Mouse (Mus musculus): Measurements from ENCODE around the gene Cnpy3. TPM values are rescaled to one million over a fixed set of nuclear protein-coding genes. Genes with fewer than 3 reads are reported as not detected.

Cnpy3 gene
- total RNA-seq, 2 experiments from 2014 or later = 66.6 TPM

GRCm38 (mm10) chr17:46699245-46699644 lies 52.8 kb downstream of the Cnpy3 start:
- DNase-seq (ENCODE audit: low spot score in 2 of 2) = no peak
- intact Hi-C loops (cut with DNase I) = no loop called here

DNA sequence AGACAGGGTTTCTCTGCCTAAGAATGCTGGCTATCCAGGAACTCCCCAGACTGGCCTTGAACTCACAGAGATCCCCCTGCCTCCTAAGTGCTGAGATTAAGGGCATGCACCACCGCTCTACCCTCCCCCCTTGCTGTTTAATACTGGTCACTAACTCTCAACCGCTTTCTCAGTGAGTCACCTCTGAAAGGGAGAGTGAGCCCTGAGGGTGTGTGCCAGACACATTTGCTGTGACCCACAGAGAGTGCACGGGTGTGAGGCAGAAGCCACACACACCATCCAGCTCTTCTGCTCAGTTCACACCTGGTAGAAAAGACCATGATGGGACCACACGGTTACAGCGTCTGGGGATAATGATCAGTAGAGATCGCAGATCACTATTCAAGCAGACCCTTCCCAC lies 53.5 kb downstream of the Cnpy3 start:
- intact Hi-C loops (cut with DNase I) = no loop called here
- DNase-seq (ENCODE audit: low spot score in 2 of 2) = no peak

GRCm38 (mm10) chr17:46694517-46695063 lies 57.4 kb downstream of the Cnpy3 start:
- no peak for DNase-seq (ENCODE audit: low spot score in 2 of 2)
- intact Hi-C loops (cut with DNase I) = no loop called here

DNA sequence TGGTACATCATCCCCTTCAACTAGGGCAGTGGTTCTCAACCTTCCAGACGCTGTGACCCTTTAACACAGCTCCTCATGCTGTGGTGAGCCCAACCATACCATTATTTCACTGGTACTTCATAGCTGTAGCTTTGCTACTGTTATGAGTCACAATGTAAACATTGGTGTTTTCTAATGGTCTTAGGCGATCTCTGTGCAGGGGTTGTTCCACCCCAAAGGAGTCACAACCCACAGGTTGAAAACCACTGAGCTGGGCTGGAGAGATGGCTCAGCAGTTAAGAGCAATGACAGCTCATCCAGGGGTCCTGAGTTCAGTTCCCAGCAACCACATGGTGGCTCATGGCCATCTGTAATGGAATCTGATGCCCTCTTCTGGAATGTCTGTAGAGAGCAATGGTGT lies 60.6 kb downstream of the Cnpy3 start:
- DNase-seq (ENCODE audit: low spot score in 2 of 2) = no peak
- intact Hi-C loops (cut with DNase I) = no loop called here

- intact Hi-C loops (cut with DNase I) = no loop called here
- no peak for DNase-seq (ENCODE audit: low spot score in 2 of 2)
Observed at GRCm38 (mm10) chr17:46690665-46691064, 61.3 kb downstream of the Cnpy3 start.

GRCm38 (mm10) chr17:46685913-46686312 lies 66.1 kb downstream of the Cnpy3 start:
- no peak for DNase-seq (ENCODE audit: low spot score in 2 of 2)
- intact Hi-C loops (cut with DNase I) = no loop called here

Other genes starting within 250 kb of the Cnpy3 start
- 10 to 100 TPM; 58.8 to 76.6 TPM for gene Cul9, start 205.8 kb downstream of the Cnpy3 start, total RNA-seq (2021)
- 10 to 100 TPM; 55.6 to 68.4 TPM for gene Srf, start 196.0 kb downstream of the Cnpy3 start, total RNA-seq (2021)
- 10 to 100 TPM; 10.3 to 11.0 TPM for gene Ptk7, start 122.7 kb downstream of the Cnpy3 start, total RNA-seq (2021)
- gene Klc4, start 106.2 kb downstream of the Cnpy3 start, total RNA-seq (2021) = 10 to 100 TPM; 19.9 to 21.7 TPM
- gene Mrpl2, start 106.0 kb downstream of the Cnpy3 start, total RNA-seq (2021) = 10 to 100 TPM; 52.5 to 54.7 TPM
- gene Cul7, start 101.9 kb downstream of the Cnpy3 start, total RNA-seq (2021) = 10 to 100 TPM; 27.8 to 29.1 TPM
- 10 to 100 TPM; 14.9 to 16.5 TPM for gene Rrp36, start 77.9 kb downstream of the Cnpy3 start, total RNA-seq (2021)
- gene Mea1, start 73.4 kb downstream of the Cnpy3 start, total RNA-seq (2021) = 100 to 1,000 TPM; 118 to 128 TPM
- gene Klhdc3, start 71.3 kb downstream of the Cnpy3 start, total RNA-seq (2021) = 100 to 1,000 TPM; 188 to 234 TPM
- gene Ppp2r5d, start 47.1 kb downstream of the Cnpy3 start, total RNA-seq (2021) = 10 to 100 TPM; 81.9 to 84.7 TPM
- gene Pex6, start 40.8 kb downstream of the Cnpy3 start, total RNA-seq (2021) = 10 to 100 TPM; 50.6 to 52.4 TPM
- gene Gnmt, start 23.0 kb downstream of the Cnpy3 start, total RNA-seq (2021) = under 1 TPM; 0.52 TPM
- under 1 TPM; 0.25 to 0.41 TPM for gene Ptcra, start 11.5 kb upstream of the Cnpy3 start, total RNA-seq (2021)
- 1 to 10 TPM; 6.9 to 7.8 TPM for gene 2310039H08Rik, start 20.4 kb upstream of the Cnpy3 start, total RNA-seq (2021)
- 10 to 100 TPM; 40.6 to 46.6 TPM for gene Rpl7l1, start 30.5 kb upstream of the Cnpy3 start, total RNA-seq (2021)
- gene Bicral, start 106.3 kb upstream of the Cnpy3 start, total RNA-seq (2021) = 10 to 100 TPM; 52.7 to 58.5 TPM
- gene Tbcc, start 138.5 kb upstream of the Cnpy3 start, total RNA-seq (2021) = 10 to 100 TPM; 33.4 to 37.6 TPM
- gene Prph2, start 158.2 kb upstream of the Cnpy3 start, total RNA-seq (2021) = not detected

Measured in left cerebral cortex, postnatal 36 days (tissue).